Mouse (Mus musculus) embryonic fibroblast, embryonic 13.5 days (primary cell): Measurements from ENCODE around the gene Mfsd9. TPM values are rescaled to one million over a fixed set of nuclear protein-coding genes. Genes with fewer than 3 reads are reported as not detected.

Experiments used
- H3K27ac ChIP-seq: 2 replicates; pipeline ENCODE4 v1.5.1; 2012; ENCODE audit warnings: low read length, control low read depth, inconsistent platforms; ENCODE audit not compliant: insufficient read depth
- H3K4me1 ChIP-seq: 2 replicates; pipeline ENCODE4 v1.6.1; 2011; ENCODE audit warnings: low read length; ENCODE audit not compliant: control insufficient read depth, insufficient read depth
- H3K4me3 ChIP-seq: 2 replicates; pipeline ENCODE4 v1.5.1; 2011; ENCODE audit warnings: mild to moderate bottlenecking, control low read depth, low read length; ENCODE audit not compliant: insufficient read depth
- CTCF ChIP-seq: IDR thresholded peaks from 2 replicates; pipeline ENCODE4 v1.5.1; 2011; ENCODE audit warnings: mild to moderate bottlenecking, control low read depth, low read length, moderate library complexity, borderline replicate concordance; ENCODE audit not compliant: insufficient read depth
- POLR2A ChIP-seq: IDR thresholded peaks from 2 replicates; pipeline ENCODE4 v1.6.1; 2011; ENCODE audit warnings: low read depth, mild to moderate bottlenecking, control low read depth, low read length, moderate library complexity
- polyA plus RNA-seq: library from polyadenylated mRNA; stranded (reverse); fragments of >200 nt; gene quantifications from 2 replicates; pipeline ENCODE4 v1.2.4, GENCODE M21; 2011; ENCODE audit warnings: low read depth; ENCODE audit not compliant: missing spikeins, insufficient read length

Gene Mfsd9
- 2.9 and 3.6 TPM in 2 replicates for polyA plus RNA-seq

GRCm38 (mm10) chr1:40790324-40791141 lies at the start of gene Mfsd9:
Gene Mfsd9 (minus strand): TSS chr1:40790687.
- TF ChIP-seq POLR2A: peak; percentile 66
- no peak for TF ChIP-seq CTCF
- peak within 1 kb of the TSS; percentile 44 for H3K27ac ChIP-seq

GRCm38 (mm10) chr1:40835468-40835867 lies 45.0 kb upstream of the Mfsd9 start:
- TF ChIP-seq CTCF (no peak), POLR2A (no peak)
- H3K4me3 ChIP-seq: no peak overlapping the region
- no peaks in the 10 kb centered on the region; the same call in 1 of the 2 replicates for H3K4me1 ChIP-seq
- no peak overlapping the region for H3K27ac ChIP-seq

More at GRCm38 (mm10) chr1:40790324-40791141, at the start of gene Mfsd9:
- Histone ChIP-seq H3K4me3 (peak within 1 kb of the TSS; percentile 73), H3K4me1 (peaks cover 8% of the 10 kb centered on the region; the same call in 1 of the 2 replicates)

GRCm38 (mm10) chr1:40830712-40831507 lies 40.4 kb upstream of the Mfsd9 start:
- no peaks in the 10 kb centered on the region for H3K4me1 ChIP-seq
- H3K27ac ChIP-seq: no peak overlapping the region
- H3K4me3 ChIP-seq: no peak overlapping the region
- TF ChIP-seq POLR2A: no peak
- no peak for TF ChIP-seq CTCF

- Histone ChIP-seq H3K4me3 (no peak overlapping the region), H3K4me1 (no peaks in the 10 kb centered on the region; the same call in 1 of the 2 replicates)
Observed at GRCm38 (mm10) chr1:40829213-40829914, 38.9 kb upstream of the Mfsd9 start.

GRCm38 (mm10) chr1:40825826-40826225 lies 35.3 kb upstream of the Mfsd9 start:
- no peak overlapping the region for H3K27ac ChIP-seq
- TF ChIP-seq POLR2A (no peak), CTCF (no peak)
- no peaks in the 10 kb centered on the region; the same call in 1 of the 2 replicates for H3K4me1 ChIP-seq
- no peak overlapping the region for H3K4me3 ChIP-seq

More at GRCm38 (mm10) chr1:40829213-40829914, 38.9 kb upstream of the Mfsd9 start:
- H3K27ac ChIP-seq: no peak overlapping the region
- TF ChIP-seq POLR2A (no peak), CTCF (no peak)

- Histone ChIP-seq H3K27ac (no peak overlapping the region), H3K4me1 (no peaks in the 10 kb centered on the region; the same call in 1 of the 2 replicates), H3K4me3 (no peak overlapping the region)
- TF ChIP-seq POLR2A (no peak), CTCF (no peak)
Observed at GRCm38 (mm10) chr1:40824936-40825335, 34.4 kb upstream of the Mfsd9 start.

- H3K4me1 ChIP-seq: no peaks in the 10 kb centered on the region; the same call in 1 of the 2 replicates
- no peak overlapping the region for H3K27ac ChIP-seq
- TF ChIP-seq CTCF (no peak), POLR2A (no peak)
- no peak overlapping the region for H3K4me3 ChIP-seq
Observed at GRCm38 (mm10) chr1:40824517-40824916, 34.0 kb upstream of the Mfsd9 start.

- Histone ChIP-seq H3K27ac (no peak overlapping the region), H3K4me1 (no peaks in the 10 kb centered on the region), H3K4me3 (no peak overlapping the region)
- no peak for TF ChIP-seq CTCF
- no peak for TF ChIP-seq POLR2A
Observed at GRCm38 (mm10) chr1:40815071-40815845, 24.8 kb upstream of the Mfsd9 start.
